Mouse (Mus musculus) thymus, postnatal 10 days (tissue): Measurements from ENCODE around the gene Gm14391.
"Not testable (repeated sequence)": the region's sequence is repeated elsewhere in the genome, so short reads cannot be mapped to it uniquely, and the experiment has no call there.

Source experiments
- DNase-seq, 2 experiments: peaks; one replicate each; pipeline ENCODE4 v3.0.0; 2021; ENCODE audit warnings: low spot score in 2 of 2

Gm14391 gene

GRCm38 (mm10) chr2:175206732-175207131, at the start of gene Gm14391:
TSS of gene Gm14391 (minus strand) at chr2:175206917.
- DNase-seq = not testable (repeated sequence)

DNA sequence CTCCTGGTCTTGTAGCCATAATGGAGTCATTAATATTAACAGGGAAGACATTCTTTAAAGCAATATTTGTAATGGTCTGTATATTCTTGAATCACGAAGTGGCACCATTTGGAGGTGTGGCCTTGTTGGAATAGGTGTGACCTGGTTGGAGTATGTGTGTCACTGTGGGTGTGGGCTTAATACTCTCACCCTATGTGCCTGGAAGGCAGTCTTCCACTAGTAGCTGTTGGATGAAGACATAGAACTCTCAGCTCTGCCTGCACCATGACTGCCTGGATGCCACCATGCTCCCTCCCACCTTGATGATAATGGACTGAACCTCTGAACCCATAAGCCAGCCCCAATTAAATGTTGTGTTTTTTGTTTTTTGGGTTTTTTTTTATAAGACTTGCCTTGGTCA, 27.7 kb downstream of the Gm14391 start:
- DNase-seq = not testable (repeated sequence)

DNA sequence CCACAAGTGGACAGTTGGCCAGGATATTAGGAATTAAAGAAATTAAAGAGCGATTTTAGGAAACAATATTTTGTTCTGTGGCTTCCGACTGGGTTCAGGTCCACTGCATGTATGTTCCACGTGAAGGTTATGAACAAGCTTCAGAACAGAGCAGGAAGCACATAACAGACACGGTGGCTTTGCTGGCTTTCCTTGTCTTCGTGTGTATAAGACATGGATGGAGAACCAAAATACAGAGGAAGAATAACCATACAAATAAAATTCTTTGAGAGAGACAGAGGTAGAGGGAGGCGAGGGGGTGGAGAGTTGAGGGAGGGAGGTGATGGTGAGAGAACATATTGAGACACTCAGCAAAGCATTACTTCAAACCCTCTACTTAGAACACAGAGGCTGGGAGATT, 30.4 kb downstream of the Gm14391 start:
- DNase-seq = no peak

DNA sequence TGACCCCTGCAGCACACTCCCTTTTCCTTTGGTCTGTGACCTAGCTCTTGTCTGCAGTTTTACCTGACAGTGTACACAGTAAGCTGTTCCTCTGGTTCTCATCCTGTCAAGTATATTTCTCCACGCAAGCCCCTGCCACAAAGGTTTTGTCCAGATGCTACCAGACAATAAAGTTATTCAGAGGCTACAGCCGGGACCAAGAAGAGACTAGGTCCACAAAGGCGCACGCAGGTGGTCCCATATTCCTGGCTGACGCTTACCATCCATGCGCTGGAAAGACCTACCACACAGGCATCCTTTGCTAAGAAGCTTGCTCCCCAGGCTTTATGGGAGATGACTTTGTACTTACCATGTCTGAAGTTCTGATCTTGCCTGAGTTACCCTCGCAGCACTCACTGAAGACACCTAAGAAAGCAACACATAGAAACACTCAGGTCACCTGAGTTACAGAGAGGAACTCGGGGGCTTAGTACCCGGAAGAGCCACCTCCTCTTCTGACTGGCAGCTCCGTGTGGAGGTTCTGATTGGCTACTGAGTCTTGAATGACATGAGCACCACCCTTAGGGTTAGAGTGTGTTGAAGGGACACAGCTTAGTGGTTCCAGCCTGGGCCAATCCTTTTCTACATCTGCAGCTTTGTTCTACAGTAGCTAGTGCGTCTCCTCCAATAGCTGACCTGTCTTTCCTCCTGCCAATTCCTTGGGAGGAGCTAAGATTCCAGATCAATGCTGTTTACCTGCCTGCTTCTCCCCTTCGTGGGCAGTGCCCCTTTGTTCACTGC, 31.1 kb downstream of the Gm14391 start, which contains the start of gene Gm14443:
Gene Gm14443 (minus strand): TSS at position 471 of the 780 bp plus-strand sequence.
- not testable (repeated sequence) for DNase-seq

DNA sequence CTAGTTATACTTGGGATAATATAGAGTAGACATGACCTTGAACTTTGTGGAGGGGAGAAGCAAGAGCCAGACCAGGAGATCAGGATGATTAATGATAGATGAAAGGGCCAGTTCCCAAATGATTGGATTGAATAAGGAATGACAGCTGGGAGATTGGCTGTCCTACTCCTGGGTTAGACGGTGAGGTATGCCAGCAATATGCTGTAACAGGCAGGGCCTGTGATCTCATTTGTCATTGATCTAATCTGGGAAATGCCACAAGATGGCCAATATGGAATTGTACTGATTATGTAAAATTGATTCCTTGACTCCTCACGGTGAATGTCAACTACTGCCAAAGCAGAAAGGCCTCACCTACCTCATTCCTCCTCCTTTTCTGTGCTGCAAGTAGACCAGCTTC, 32.7 kb downstream of the Gm14391 start:
- not testable (repeated sequence) for DNase-seq

DNA sequence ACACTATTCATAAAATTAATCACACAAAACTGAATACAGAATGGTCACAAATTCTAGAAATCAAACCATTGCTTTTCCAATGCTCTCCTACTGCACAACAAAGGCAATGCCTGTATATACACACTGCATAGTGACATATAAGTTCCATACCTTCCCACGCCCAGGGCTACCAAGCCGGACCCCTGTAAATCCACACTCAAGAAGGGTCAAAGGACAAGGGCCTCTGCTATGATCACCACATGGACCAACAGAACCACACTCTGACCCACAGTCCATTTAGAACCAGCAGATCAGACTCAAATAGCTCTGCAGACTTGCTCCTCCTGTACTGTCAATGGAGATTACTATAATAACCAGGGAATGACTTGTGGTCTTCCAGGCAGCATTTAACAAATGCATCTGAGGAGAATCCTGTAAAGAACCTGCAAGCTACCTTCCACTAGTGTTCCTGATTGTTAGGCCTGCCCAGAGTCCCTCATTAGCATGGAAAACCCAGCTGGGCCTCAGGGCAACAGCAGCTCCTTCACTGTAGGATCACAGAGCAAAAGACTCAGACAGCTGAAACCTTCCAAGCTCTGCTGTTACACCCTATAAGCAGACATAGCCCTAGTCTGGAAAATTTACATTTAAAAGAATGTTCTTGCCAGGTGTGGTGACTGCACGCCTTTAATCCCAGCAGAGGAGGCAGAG, 33.7 kb downstream of the Gm14391 start:
- DNase-seq = not testable (repeated sequence)

DNA sequence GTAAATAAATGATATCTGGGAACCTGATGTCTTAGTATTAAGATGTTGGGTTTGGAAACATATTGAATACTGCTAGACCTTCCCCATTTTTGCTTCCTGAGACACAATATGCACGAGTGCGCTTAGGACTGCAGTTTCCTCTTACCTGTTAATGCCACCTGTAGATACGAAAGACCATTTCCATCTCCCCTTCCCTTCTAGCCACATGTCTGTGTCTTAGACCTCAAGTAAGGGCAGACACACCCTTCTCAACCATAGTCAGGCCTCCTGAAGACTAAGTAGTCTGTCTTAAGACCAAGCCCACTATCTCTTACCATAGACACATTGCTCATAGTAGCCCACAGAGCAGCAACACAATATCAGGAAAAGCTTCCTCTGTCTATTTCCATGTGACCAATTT, 34.6 kb downstream of the Gm14391 start:
- DNase-seq = no peak

GRCm38 (mm10) chr2:175166870-175167269, 39.8 kb downstream of the Gm14391 start:
- not testable (repeated sequence) for DNase-seq

- DNase-seq = not testable (repeated sequence)
Measured at GRCm38 (mm10) chr2:175165110-175165509, 41.6 kb downstream of the Gm14391 start.

DNA sequence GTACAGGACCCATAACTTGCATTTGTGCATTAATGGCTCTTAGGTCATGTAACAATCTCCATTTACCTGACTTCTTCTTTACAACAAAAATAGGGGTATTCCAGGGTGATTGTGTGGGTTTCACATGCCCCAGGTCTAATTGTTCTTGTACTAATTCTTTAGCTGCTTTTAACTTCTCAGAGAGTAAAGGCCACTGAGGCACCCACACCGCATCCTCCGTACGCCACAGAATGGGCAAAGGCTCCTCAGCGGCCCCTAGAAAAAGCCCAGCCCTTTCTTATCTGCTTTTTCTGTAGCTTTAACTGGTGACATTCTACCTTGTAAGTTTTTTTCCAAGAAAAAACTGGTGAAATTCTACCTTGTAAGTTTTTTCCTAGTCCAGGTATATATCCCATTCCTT, 45.3 kb downstream of the Gm14391 start:
- not testable (repeated sequence) for DNase-seq

- no peak for DNase-seq
Measured at GRCm38 (mm10) chr2:175158642-175159041, 48.1 kb downstream of the Gm14391 start.

- DNase-seq = no peak
Measured at GRCm38 (mm10) chr2:175156696-175157095, 50.0 kb downstream of the Gm14391 start.

GRCm38 (mm10) chr2:175141993-175142295, 64.8 kb downstream of the Gm14391 start, which contains the start of gene Gm14399:
TSS of gene Gm14399 (minus strand) at chr2:175142012.
- DNase-seq = not testable (repeated sequence)

- DNase-seq = not testable (repeated sequence)
Measured at GRCm38 (mm10) chr2:175141118-175141992, 65.4 kb downstream of the Gm14391 start.
